Mouse (Mus musculus) neural tube, embryonic 14.5 days (tissue): ENCODE measurements around the gene Nolc1. TPM values are rescaled to one million over a fixed set of nuclear protein-coding genes. Genes with fewer than 3 reads are reported as not detected.
A peak's percentile ranks its signal among the peaks of the same experiment; 100 is the strongest.
"Not testable (repeated sequence)": the region's sequence is repeated elsewhere in the genome, so short reads cannot be mapped to it uniquely, and the experiment has no call there.

Experiments used
- ATAC-seq: fragments of 200-750 bp; cut with Nextera tagmentation; 2 replicates; pipeline ENCODE4 v1.8.0; 2017; ENCODE audit warnings: low read depth, mild to moderate bottlenecking, moderate TSS enrichment, moderate library complexity
- H3K27ac ChIP-seq: fragments of 300-500 bp; sonication (generic); 2 replicates; pipeline ENCODE4 v1.5.1; 2014; ENCODE audit warnings: low read depth, mild to moderate bottlenecking, control low read depth, low read length, moderate library complexity, mixed read lengths
- H3K27me3 ChIP-seq: fragments of 300-500 bp; sonication (generic); 2 replicates; pipeline ENCODE4 v1.6.1; 2014; ENCODE audit warnings: low read length; ENCODE audit not compliant: control insufficient read depth, insufficient read depth
- H3K36me3 ChIP-seq: fragments of 300-500 bp; sonication (generic); 2 replicates; pipeline ENCODE4 v1.6.1; 2014; ENCODE audit warnings: low read length, mixed read lengths; ENCODE audit not compliant: control insufficient read depth, insufficient read depth
- H3K4me1 ChIP-seq: fragments of 300-500 bp; sonication (generic); 2 replicates; pipeline ENCODE4 v1.6.1; 2014; ENCODE audit warnings: low read length; ENCODE audit not compliant: control insufficient read depth, insufficient read depth
- H3K4me2 ChIP-seq: fragments of 300-500 bp; sonication (generic); 2 replicates; pipeline ENCODE4 v1.6.1; 2014; ENCODE audit warnings: mild to moderate bottlenecking, low read depth, low read length, control low read depth
- H3K4me3 ChIP-seq: fragments of 300-500 bp; sonication (generic); 2 replicates; pipeline ENCODE4 v1.5.1; 2014; ENCODE audit warnings: low read depth, low read length, control low read depth, mixed read lengths
- H3K9ac ChIP-seq: fragments of 300-500 bp; sonication (generic); replicated peaks from 2 replicates; pipeline ENCODE4 v1.6.1; 2014; ENCODE audit warnings: low read depth, mild to moderate bottlenecking, control low read depth, low read length, mixed read lengths
- H3K9me3 ChIP-seq: fragments of 300-500 bp; sonication (generic); 2 replicates; pipeline ENCODE4 v1.6.1; 2016; ENCODE audit warnings: low read length; ENCODE audit not compliant: control insufficient read depth
- WGBS: fragments of 180-500 bp; shearing (Covaris S2); extraction: QIAGEN DNeasy Blood & Tissue Kit; methylation state at CpG from one replicate; pipeline ENCODE4 v1.1.7; 2014; 5-methylcytosine and 5-hydroxymethylcytosine counted together
- polyA plus RNA-seq: library from polyadenylated mRNA; unstranded; fragments of >200 nt; fragmentation: Nextera tagmentation; extraction: Ambion mirVana; gene quantifications from 2 replicates; pipeline ENCODE4 v1.2.1, GENCODE M21; 2014

Gene Nolc1
- polyA plus RNA-seq, 1 experiment from 2014 or later: 61.4 TPM

GRCm38 (mm10) chr19:46126301-46126700, 50.6 kb downstream of the Nolc1 start:
- H3K9me3 ChIP-seq: no peaks in the 10 kb centered on the region
- ATAC-seq: no peak
- WGBS: 81% methylated on average over 4 of the region's 4 CpGs

GRCm38 (mm10) chr19:46129737-46130136, 54.1 kb downstream of the Nolc1 start:
- H3K27me3 ChIP-seq: peaks cover 30% of the 10 kb centered on the region
- WGBS: 73% methylated on average over 6 of the region's 6 CpGs
- not testable (repeated sequence) for H3K4me1 ChIP-seq, H3K36me3 ChIP-seq, H3K4me3 ChIP-seq, H3K27ac ChIP-seq, H3K4me2 ChIP-seq, H3K9ac ChIP-seq, ATAC-seq, H3K9me3 ChIP-seq

More at GRCm38 (mm10) chr19:46126301-46126700, 50.6 kb downstream of the Nolc1 start:
- no peak overlapping the region for H3K4me3 ChIP-seq
- peaks cover 7% of the 10 kb centered on the region for H3K27me3 ChIP-seq
- no peaks in the 10 kb centered on the region for H3K36me3 ChIP-seq
- no peaks in the 10 kb centered on the region for H3K4me1 ChIP-seq
- no peak overlapping the region for H3K4me2 ChIP-seq
- no peak overlapping the region for H3K9ac ChIP-seq
- no peak overlapping the region for H3K27ac ChIP-seq

DNA sequence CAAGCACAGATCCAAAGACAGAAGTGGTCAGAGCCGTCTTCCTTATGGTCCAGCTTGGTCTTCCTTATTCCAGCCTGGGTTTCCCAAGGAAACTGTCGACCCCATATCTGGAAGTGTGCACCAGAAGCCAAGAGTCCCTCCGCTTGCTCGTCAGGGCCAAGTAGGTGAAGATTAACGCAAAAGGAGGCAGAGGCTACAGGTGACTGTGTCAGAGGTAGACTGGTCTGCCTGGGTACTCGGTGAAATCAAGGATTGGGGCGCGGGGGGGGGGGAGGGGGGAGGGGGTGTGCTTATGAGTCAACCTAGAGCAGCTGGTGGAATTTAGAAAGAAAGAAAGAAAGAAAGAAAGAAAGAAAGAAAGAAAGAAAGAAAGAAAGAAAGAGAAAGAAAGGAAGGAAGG, 55.6 kb downstream of the Nolc1 start:
- Histone ChIP-seq H3K4me3 (no peak overlapping the region), H3K36me3 (no peaks in the 10 kb centered on the region), H3K4me1 (peaks cover 10% of the 10 kb centered on the region; the same call in 1 of the 2 replicates)

GRCm38 (mm10) chr19:46131694-46132525, 56.2 kb downstream of the Nolc1 start, which contains the start of gene Elovl3:
TSS of gene Elovl3 (plus strand) at chr19:46131897.
- WGBS: 3% methylated on average over 31 of the region's 31 CpGs
- H3K27ac ChIP-seq: no peak within 1 kb of the TSS
- peaks cover 34% of the 10 kb centered on the region for H3K27me3 ChIP-seq
- no peak within 1 kb of the TSS for H3K4me3 ChIP-seq
- no peak within 1 kb of the TSS for H3K9ac ChIP-seq
- H3K36me3 ChIP-seq: no peaks in the 10 kb centered on the region
- peak within 1 kb of the TSS; percentile 26; the same call in 1 of the 2 replicates for H3K4me2 ChIP-seq
- no peak for ATAC-seq
- H3K9me3 ChIP-seq: no peaks in the 10 kb centered on the region
- H3K4me1 ChIP-seq: peaks cover 10% of the 10 kb centered on the region; the same call in 1 of the 2 replicates

More for the DNA sequence above, 55.6 kb downstream of the Nolc1 start:
- no peak overlapping the region for H3K9ac ChIP-seq
- H3K27ac ChIP-seq: no peak overlapping the region
- peaks cover 34% of the 10 kb centered on the region for H3K27me3 ChIP-seq
- no peaks in the 10 kb centered on the region for H3K9me3 ChIP-seq
- 12% methylated on average over 6 of the region's 8 CpGs for WGBS
- ATAC-seq: no peak
- H3K4me2 ChIP-seq: no peak overlapping the region; the same call in 1 of the 2 replicates

- peaks cover 37% of the 10 kb centered on the region for H3K27me3 ChIP-seq
- no peak overlapping the region for H3K4me3 ChIP-seq
- no peak overlapping the region for H3K27ac ChIP-seq
- peaks cover 10% of the 10 kb centered on the region; the same call in 1 of the 2 replicates for H3K4me1 ChIP-seq
- H3K9ac ChIP-seq: no peak overlapping the region
- no peaks in the 10 kb centered on the region for H3K36me3 ChIP-seq
- H3K9me3 ChIP-seq: no peaks in the 10 kb centered on the region
- no peak overlapping the region for H3K4me2 ChIP-seq
- no peak for ATAC-seq
- WGBS: 48% methylated on average over 6 of the region's 6 CpGs
These were observed 56.9 kb downstream of the Nolc1 start for GRCm38 (mm10) chr19:46132577-46132976.

Other genes starting within 250 kb of the Nolc1 start
- 21.7 and 22.5 TPM in 2 replicates for gene Armh3, start 77.4 kb upstream of the Nolc1 start, polyA plus RNA-seq
- gene Hps6, start 72.4 kb upstream of the Nolc1 start, polyA plus RNA-seq: 1.4 and 2.4 TPM in 2 replicates
- gene Pprc1, start 31.0 kb upstream of the Nolc1 start, polyA plus RNA-seq: 21.7 and 29.3 TPM in 2 replicates
- 93.1 and 98.6 TPM in 2 replicates for gene Ldb1, start 30.6 kb upstream of the Nolc1 start, polyA plus RNA-seq
- not detected in 2 replicates for gene Elovl3, start 56.0 kb downstream of the Nolc1 start, polyA plus RNA-seq
- gene Pitx3, start 72.5 kb downstream of the Nolc1 start, polyA plus RNA-seq: not detected in 2 replicates
- 70.1 and 79.4 TPM in 2 replicates for gene Gbf1, start 76.6 kb downstream of the Nolc1 start, polyA plus RNA-seq
- 1.4 and 2.2 TPM in 2 replicates for gene Nfkb2, start 228.5 kb downstream of the Nolc1 start, polyA plus RNA-seq